Mouse (Mus musculus) spleen, adult 2 months (tissue): ENCODE data around the gene Ddx19b. TPM values are rescaled to one million over a fixed set of nuclear protein-coding genes. Genes with fewer than 3 reads are reported as not detected.
A peak's percentile ranks its signal among the peaks of the same experiment; 100 is the strongest.
"Not testable (repeated sequence)": the region's sequence is repeated elsewhere in the genome, so short reads cannot be mapped to it uniquely, and the experiment has no call there.

Source experiments
- DNase-seq, 2 experiments: peaks; one replicate each; pipeline versions ENCODE4 v3.0.0 to v3.0.0-alpha.2; 2012 to 2021; ENCODE audit warnings: low spot score in 2 of 2, low read depth in 1 of 2
- H3K27ac ChIP-seq: fragments of 200-500 bp; 2 replicates; pipeline ENCODE4 v1.5.1; 2012; ENCODE audit warnings: low read length, inconsistent platforms; ENCODE audit not compliant: insufficient read depth
- H3K27me3 ChIP-seq: fragments of 200-500 bp; 2 replicates; pipeline ENCODE4 v1.6.1; 2012; ENCODE audit warnings: mild to moderate bottlenecking, moderate library complexity, low read length, inconsistent platforms; ENCODE audit not compliant: control insufficient read depth, insufficient read depth
- H3K36me3 ChIP-seq: fragments of 200-500 bp; 2 replicates; pipeline ENCODE4 v1.6.1; 2012; ENCODE audit warnings: mild to moderate bottlenecking, low read length, inconsistent platforms; ENCODE audit not compliant: control insufficient read depth, insufficient read depth
- H3K4me1 ChIP-seq: fragments of 200-500 bp; 2 replicates; pipeline ENCODE4 v1.6.1; 2011; ENCODE audit warnings: inconsistent platforms; ENCODE audit not compliant: control insufficient read depth, insufficient read depth, insufficient read length
- H3K4me3 ChIP-seq: fragments of 200-500 bp; 2 replicates; pipeline ENCODE4 v1.5.1; 2011; ENCODE audit warnings: mild to moderate bottlenecking, inconsistent platforms; ENCODE audit not compliant: insufficient read depth, insufficient read length; ENCODE audit errors: extremely low read depth
- CTCF ChIP-seq: fragments of 200-500 bp; IDR thresholded peaks from 2 replicates; pipeline ENCODE4 v1.5.1; 2011; ENCODE audit warnings: mild to moderate bottlenecking, inconsistent platforms; ENCODE audit not compliant: insufficient read depth, insufficient read length, insufficient replicate concordance; ENCODE audit errors: extremely low read depth
- POLR2A ChIP-seq: fragments of 200-500 bp; IDR thresholded peaks from 2 replicates; pipeline ENCODE4 v1.6.1; 2011; ENCODE audit warnings: low read depth, low read length, inconsistent platforms
- WGBS: fragments of 180-500 bp; shearing (Covaris S2); methylation state at CpG from one replicate; pipeline ENCODE4 v1.1.7; 2018; 5-methylcytosine and 5-hydroxymethylcytosine counted together
- polyA plus RNA-seq: library from polyadenylated mRNA; depleted of rRNA; stranded (reverse); fragments of >200 nt; gene quantifications from 2 replicates; pipeline ENCODE4 v1.2.3, GENCODE M21; 2012

Gene Ddx19b
- polyA plus RNA-seq, 1 experiment = 3.0 TPM

GRCm38 (mm10) chr8:110997547-110998531 lies 33.7 kb downstream of the Ddx19b start, which contains the start of gene Ddx19a:
TSS of gene Ddx19a (minus strand) at chr8:110997800.
- no peaks in the 10 kb centered on the region for H3K27me3 ChIP-seq
- TF ChIP-seq POLR2A (0 out of 2 replicates have a peak, but pooled peaks have one; percentile 5), CTCF (no peak)
- peaks cover 4% of the 10 kb centered on the region; the same call in 1 of the 2 replicates for H3K4me1 ChIP-seq
- 4% methylated on average over 58 of the region's 58 CpGs for WGBS
- H3K36me3 ChIP-seq = no peaks in the 10 kb centered on the region
- peak within 1 kb of the TSS; percentile 88 for H3K27ac ChIP-seq
- H3K4me3 ChIP-seq = peak within 1 kb of the TSS; percentile 100
- peak; percentile 78 to 84 for DNase-seq

GRCm38 (mm10) chr8:110996641-110997430 lies 34.7 kb downstream of the Ddx19b start:
- WGBS = 36% methylated on average over 16 of the region's 16 CpGs
- no peak for DNase-seq
- 0 out of 2 replicates have a peak, but pooled peaks cover 5% of the 10 kb centered on the region for H3K36me3 ChIP-seq
- peak overlapping the region; percentile 88 for H3K27ac ChIP-seq
- H3K4me3 ChIP-seq = peak overlapping the region; percentile 100
- TF ChIP-seq POLR2A (no peak), CTCF (no peak)
- H3K27me3 ChIP-seq = no peaks in the 10 kb centered on the region
- H3K4me1 ChIP-seq = peaks cover 4% of the 10 kb centered on the region; the same call in 1 of the 2 replicates

- 81% methylated on average over 9 of the region's 9 CpGs for WGBS
- no peak overlapping the region for H3K4me3 ChIP-seq
Measured at GRCm38 (mm10) chr8:110990017-110990416, 41.5 kb downstream of the Ddx19b start.

DNA sequence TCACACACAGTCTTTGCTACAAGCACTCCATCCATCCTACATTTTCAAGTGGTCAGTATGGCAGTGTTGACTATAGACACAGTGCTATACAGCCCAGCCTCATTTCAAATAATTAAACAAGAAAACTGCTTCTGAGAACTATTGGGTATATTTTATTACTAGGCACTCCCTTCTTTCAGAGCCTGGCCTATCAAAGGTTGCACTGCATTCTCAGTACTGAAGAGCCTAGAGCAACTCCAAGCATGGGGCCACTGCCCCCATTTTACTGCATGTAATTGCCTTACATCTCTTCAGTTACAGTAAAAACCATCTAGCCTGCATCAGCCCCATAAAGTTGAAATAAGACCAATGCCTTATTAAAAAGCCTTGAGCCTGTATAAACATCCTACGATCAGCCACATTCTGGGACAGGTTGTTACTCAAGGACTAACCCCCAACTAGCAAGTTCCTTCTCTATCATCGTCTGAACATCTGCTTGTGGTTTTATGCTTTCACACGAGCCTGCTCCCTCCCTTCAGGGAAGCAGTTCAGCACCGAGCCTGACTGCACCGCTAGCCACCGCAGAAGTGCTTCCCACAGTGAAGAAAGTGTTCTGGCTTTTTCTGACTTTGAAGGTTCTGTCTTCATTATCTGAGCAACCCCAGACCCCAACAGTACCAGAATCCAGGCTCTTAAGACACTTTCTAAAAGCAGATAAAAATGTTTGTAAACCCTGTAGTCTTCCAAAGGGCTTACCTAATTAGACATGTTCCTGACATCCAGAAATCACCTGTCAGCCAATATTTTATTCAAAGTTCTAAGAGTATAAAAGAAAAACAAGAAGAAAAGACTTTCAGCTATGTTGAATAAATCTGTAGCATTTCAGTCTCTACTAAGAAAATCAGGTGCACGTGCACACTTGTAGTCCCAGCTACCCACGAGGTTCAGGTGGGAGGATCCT lies 43.5 kb downstream of the Ddx19b start:
- no peaks in the 10 kb centered on the region for H3K4me1 ChIP-seq
- no peak overlapping the region for H3K27ac ChIP-seq
- H3K36me3 ChIP-seq = peaks cover 32% of the 10 kb centered on the region
- no peak overlapping the region for H3K4me3 ChIP-seq
- 28% methylated on average over 8 of the region's 8 CpGs for WGBS
- TF ChIP-seq POLR2A (no peak), CTCF (no peak)
- no peaks in the 10 kb centered on the region for H3K27me3 ChIP-seq
- DNase-seq = peak in 1 of 2 experiments; percentile 17

More at GRCm38 (mm10) chr8:110990017-110990416, 41.5 kb downstream of the Ddx19b start:
- Histone ChIP-seq H3K4me1 (no peaks in the 10 kb centered on the region), H3K27ac (no peak overlapping the region), H3K36me3 (peaks cover 25% of the 10 kb centered on the region), H3K27me3 (no peaks in the 10 kb centered on the region)
- TF ChIP-seq POLR2A = no peak
- no peak for TF ChIP-seq CTCF
- no peak for DNase-seq

GRCm38 (mm10) chr8:110981304-110981703 lies 50.2 kb downstream of the Ddx19b start:
- Histone ChIP-seq H3K27me3 (no peaks in the 10 kb centered on the region), H3K4me3 (no peak overlapping the region), H3K4me1 (no peaks in the 10 kb centered on the region), H3K36me3 (peaks cover 26% of the 10 kb centered on the region), H3K27ac (no peak overlapping the region)
- TF ChIP-seq CTCF (no peak), POLR2A (no peak)
- DNase-seq = no peak
- 57% methylated on average over 2 of the region's 2 CpGs for WGBS

DNA sequence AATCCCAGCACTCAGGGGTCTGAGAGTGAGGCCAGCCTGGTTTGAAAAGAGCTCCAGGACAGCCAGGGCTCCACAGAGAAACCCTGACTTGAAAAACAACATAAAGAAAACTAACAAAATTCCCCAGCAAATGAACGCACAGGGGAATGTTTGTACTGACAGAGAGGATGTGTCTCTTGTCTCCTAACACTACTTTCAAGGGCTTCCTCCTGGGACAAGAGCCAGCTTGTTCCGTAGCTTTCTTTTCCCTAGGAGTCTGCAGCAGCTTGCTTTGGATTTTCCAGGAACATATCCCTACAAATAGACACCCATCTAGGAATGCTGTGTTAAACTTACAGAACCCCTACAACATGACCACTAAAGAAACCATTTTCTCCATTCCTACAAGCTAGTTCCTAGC lies 53.6 kb downstream of the Ddx19b start:
- not testable (repeated sequence) for H3K4me1 ChIP-seq, H3K27ac ChIP-seq, DNase-seq, H3K4me3 ChIP-seq, H3K27me3 ChIP-seq
- WGBS = 85% methylated on average over 2 of the region's 2 CpGs
- H3K36me3 ChIP-seq = peaks cover 24% of the 10 kb centered on the region

- WGBS = 97% methylated on average over 8 of the region's 8 CpGs
Measured at GRCm38 (mm10) chr8:110976532-110976931, 55.0 kb downstream of the Ddx19b start.

More at GRCm38 (mm10) chr8:110976532-110976931, 55.0 kb downstream of the Ddx19b start:
- H3K4me1 ChIP-seq, H3K4me3 ChIP-seq, H3K27ac ChIP-seq, DNase-seq, H3K27me3 ChIP-seq: not testable (repeated sequence)
- H3K36me3 ChIP-seq = peaks cover 23% of the 10 kb centered on the region
